Mouse (Mus musculus) lung, postnatal 0 days (tissue): Measurements from ENCODE around the gene Crtc2.

ENCODE experiments used
- CTCF ChIP-seq: IDR thresholded peaks from 2 replicates; pipeline ENCODE4 v1.5.1; 2016; ENCODE audit warnings: antibody characterized with exemption, mild to moderate bottlenecking
- EP300 ChIP-seq: IDR thresholded peaks from 2 replicates; pipeline ENCODE4 v1.6.1; 2016; ENCODE audit warnings: antibody characterized with exemption, mild to moderate bottlenecking, control low read depth

DNA sequence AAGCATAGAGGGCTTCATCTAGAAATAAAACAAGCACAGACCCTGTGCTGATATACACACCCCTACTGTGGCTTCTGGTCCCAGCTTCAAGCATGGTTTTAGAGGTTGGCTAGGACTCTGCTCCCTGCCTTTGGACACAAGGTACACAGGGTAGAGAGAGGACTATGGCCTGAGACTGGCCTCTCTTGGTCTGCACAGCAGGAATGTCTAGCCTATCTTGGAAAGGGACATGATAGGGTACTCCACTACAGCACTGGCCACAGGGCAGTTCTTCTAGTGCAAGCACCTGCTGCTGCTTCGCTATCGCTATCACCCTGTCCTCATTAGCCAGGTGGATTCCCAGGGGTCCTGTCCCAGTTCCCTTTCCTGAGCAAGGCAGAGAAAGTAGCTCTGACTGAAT is 12.7 kb upstream of the Crtc2 start:
- no peak for TF ChIP-seq CTCF
- no peak for TF ChIP-seq EP300
